Mouse (Mus musculus) intestine, postnatal 0 days (tissue): ENCODE measurements around the gene Ntng2. TPM values are rescaled to one million over a fixed set of nuclear protein-coding genes. Genes with fewer than 3 reads are reported as not detected.
A peak's percentile ranks its signal among the peaks of the same experiment; 100 is the strongest.

Source experiments
- ATAC-seq: fragments of 200-750 bp; cut with Nextera tagmentation; 2 replicates; pipeline ENCODE4 v1.8.0; 2017; ENCODE audit warnings: mild to moderate bottlenecking, moderate TSS enrichment, moderate library complexity
- H3K27ac ChIP-seq: fragments of 300-500 bp; sonication (generic); 2 replicates; pipeline ENCODE4 v1.5.1; 2014; ENCODE audit warnings: mild to moderate bottlenecking, low read depth, low read length, moderate library complexity
- H3K27me3 ChIP-seq: fragments of 300-500 bp; sonication (generic); replicated peaks from 2 replicates; pipeline ENCODE4 v1.6.1; 2014; ENCODE audit warnings: low read length, mixed read lengths; ENCODE audit not compliant: control insufficient read depth, insufficient read depth
- H3K36me3 ChIP-seq: fragments of 300-500 bp; sonication (generic); 2 replicates; pipeline ENCODE4 v1.6.1; 2014; ENCODE audit warnings: mild to moderate bottlenecking, moderate library complexity; ENCODE audit not compliant: control insufficient read depth, insufficient read depth
- H3K4me1 ChIP-seq: fragments of 300-500 bp; sonication (generic); replicated peaks from 2 replicates; pipeline ENCODE4 v1.6.1; 2014; ENCODE audit warnings: antibody characterized with exemption, low read length, mixed read lengths; ENCODE audit not compliant: control insufficient read depth, insufficient read depth
- H3K4me2 ChIP-seq: fragments of 300-500 bp; sonication (generic); replicated peaks from 2 replicates; pipeline ENCODE4 v1.6.1; 2014; ENCODE audit warnings: low read depth, mild to moderate bottlenecking, moderate library complexity
- H3K4me3 ChIP-seq: fragments of 300-500 bp; sonication (generic); 2 replicates; pipeline ENCODE4 v1.5.1; 2014; ENCODE audit warnings: low read depth, low read length
- H3K9ac ChIP-seq: fragments of 300-500 bp; sonication (generic); 2 replicates; pipeline ENCODE4 v1.6.1; 2014; ENCODE audit warnings: mild to moderate bottlenecking, low read depth, low read length
- H3K9me3 ChIP-seq: fragments of 300-500 bp; sonication (generic); 2 replicates; pipeline ENCODE4 v1.6.1; 2016; ENCODE audit warnings: mixed run types; ENCODE audit not compliant: control insufficient read depth
- CTCF ChIP-seq: sonication (generic); IDR thresholded peaks from 2 replicates; pipeline ENCODE4 v1.5.1; 2016; ENCODE audit warnings: low read depth, mild to moderate bottlenecking, control low read depth, antibody characterized with exemption, moderate library complexity
- WGBS: fragments of 180-500 bp; shearing (Covaris S2); extraction: QIAGEN DNeasy Blood & Tissue Kit; methylation state at CpG from one replicate; pipeline ENCODE4 v1.1.7; 2014; 5-methylcytosine and 5-hydroxymethylcytosine counted together
- polyA plus RNA-seq: library from polyadenylated mRNA; unstranded; fragments of >200 nt; fragmentation: Nextera tagmentation; extraction: Ambion mirVana; gene quantifications from 2 replicates; pipeline ENCODE4 v1.2.1, GENCODE M21; 2015

Gene Ntng2
- polyA plus RNA-seq, 1 experiment from 2014 or later = 0.21 TPM

DNA sequence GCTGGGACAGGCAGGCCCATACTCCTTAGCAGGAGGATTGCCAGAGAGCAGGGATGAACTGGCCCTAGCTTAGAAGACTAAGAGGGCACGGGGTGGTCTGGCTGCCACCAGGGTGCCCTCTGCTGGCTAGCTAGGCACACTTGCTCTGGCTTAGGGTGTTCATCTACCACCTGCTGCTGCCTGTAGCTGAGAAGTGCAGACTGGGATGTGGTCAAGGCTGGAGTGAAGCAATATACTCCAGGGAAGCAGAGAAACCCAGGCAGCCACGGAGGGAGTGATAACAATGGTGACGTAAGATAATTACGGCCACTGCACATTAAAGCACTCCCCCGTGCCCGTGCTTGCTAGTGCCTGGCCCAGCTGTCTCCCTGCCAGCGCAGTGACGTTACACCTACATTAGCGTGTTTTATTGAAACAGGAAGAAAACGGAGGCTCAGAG lies 7.4 kb downstream of the Ntng2 start:
- Histone ChIP-seq H3K9ac (no peak overlapping the region), H3K4me2 (no peak overlapping the region), H3K27ac (no peak overlapping the region), H3K36me3 (no peaks in the 10 kb centered on the region), H3K9me3 (no peaks in the 10 kb centered on the region), H3K27me3 (peaks cover 36% of the 10 kb centered on the region), H3K4me1 (no peaks in the 10 kb centered on the region), H3K4me3 (no peak overlapping the region)
- peak; percentile 59 for ATAC-seq
- 26% methylated on average over 10 of the region's 10 CpGs for WGBS
- peak; percentile 65 for TF ChIP-seq CTCF

DNA sequence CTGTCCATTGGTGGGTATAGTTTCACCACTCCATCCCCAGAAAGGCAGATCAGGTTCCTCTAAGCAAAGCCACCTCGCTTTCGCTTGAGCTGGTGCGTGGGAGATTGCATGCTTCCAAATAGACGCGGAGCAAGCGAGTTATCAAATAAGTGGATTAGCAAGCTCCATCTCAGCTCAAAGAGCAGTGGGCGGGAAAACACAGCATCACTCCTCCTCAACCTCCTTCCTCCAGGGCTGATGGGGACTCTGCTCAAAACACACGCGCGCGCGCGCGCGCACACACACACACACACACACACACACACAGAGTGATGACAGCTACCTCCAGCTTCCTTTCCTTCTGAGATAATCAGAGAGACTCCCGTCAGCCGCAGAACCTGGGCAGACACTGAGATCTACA lies 13.5 kb downstream of the Ntng2 start:
- H3K36me3 ChIP-seq = no peaks in the 10 kb centered on the region
- H3K27ac ChIP-seq = no peak overlapping the region
- no peaks in the 10 kb centered on the region for H3K4me1 ChIP-seq
- 61% methylated on average over 17 of the region's 17 CpGs for WGBS
- ATAC-seq = no peak
- H3K27me3 ChIP-seq = peaks cover 10% of the 10 kb centered on the region; the same call in 1 of the 2 replicates
- no peak overlapping the region for H3K9ac ChIP-seq
- H3K4me3 ChIP-seq = no peak overlapping the region
- TF ChIP-seq CTCF = no peak
- no peak overlapping the region for H3K4me2 ChIP-seq
- H3K9me3 ChIP-seq = no peaks in the 10 kb centered on the region

- ATAC-seq = 0 out of 2 replicates have a peak, but pooled peaks have one; percentile 51
Measured at GRCm38 (mm10) chr2:29237623-29238022, 15.2 kb downstream of the Ntng2 start.

GRCm38 (mm10) chr2:29235811-29236210 lies 17.0 kb downstream of the Ntng2 start:
- H3K36me3 ChIP-seq = no peaks in the 10 kb centered on the region
- no peak overlapping the region for H3K4me3 ChIP-seq
- TF ChIP-seq CTCF = no peak
- H3K27ac ChIP-seq = no peak overlapping the region
- 84% methylated on average over 7 of the region's 7 CpGs for WGBS
- H3K27me3 ChIP-seq = peaks cover 10% of the 10 kb centered on the region; the same call in 1 of the 2 replicates
- no peak for ATAC-seq
- no peak overlapping the region for H3K4me2 ChIP-seq
- H3K4me1 ChIP-seq = no peaks in the 10 kb centered on the region
- no peak overlapping the region for H3K9ac ChIP-seq
- H3K9me3 ChIP-seq = no peaks in the 10 kb centered on the region

More at GRCm38 (mm10) chr2:29237623-29238022, 15.2 kb downstream of the Ntng2 start:
- Histone ChIP-seq H3K9me3 (no peaks in the 10 kb centered on the region), H3K4me2 (no peak overlapping the region), H3K4me1 (no peaks in the 10 kb centered on the region), H3K27me3 (peaks cover 10% of the 10 kb centered on the region; the same call in 1 of the 2 replicates), H3K36me3 (no peaks in the 10 kb centered on the region), H3K9ac (no peak overlapping the region), H3K27ac (no peak overlapping the region), H3K4me3 (no peak overlapping the region)
- WGBS = 18% methylated on average over 4 of the region's 4 CpGs
- TF ChIP-seq CTCF = peak; percentile 84

DNA sequence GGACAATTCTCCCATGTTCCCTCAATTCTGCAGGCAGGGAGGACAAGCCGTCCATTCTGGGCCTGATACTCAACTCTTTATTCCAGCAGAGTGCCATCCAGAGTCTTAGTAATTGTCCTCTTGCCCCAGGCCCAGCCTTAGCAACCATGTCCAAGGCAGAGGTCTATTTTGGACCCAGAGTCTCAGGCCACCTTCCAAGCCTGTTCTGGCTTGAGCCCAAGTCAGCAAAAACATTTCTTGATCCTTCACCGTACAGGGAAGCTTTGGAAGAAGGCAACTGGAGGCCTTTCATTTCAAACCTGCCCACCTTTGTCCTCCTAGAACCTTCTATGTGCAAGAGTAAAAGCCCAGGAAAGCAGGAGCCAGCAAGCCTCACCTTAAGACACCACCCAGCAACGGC lies 17.8 kb downstream of the Ntng2 start:
- Histone ChIP-seq H3K36me3 (no peaks in the 10 kb centered on the region), H3K27me3 (peaks cover 10% of the 10 kb centered on the region; the same call in 1 of the 2 replicates), H3K9ac (no peak overlapping the region), H3K4me3 (no peak overlapping the region), H3K9me3 (no peaks in the 10 kb centered on the region), H3K27ac (no peak overlapping the region), H3K4me1 (no peaks in the 10 kb centered on the region), H3K4me2 (no peak overlapping the region)
- no peak for ATAC-seq
- no peak for TF ChIP-seq CTCF
- WGBS = 74% methylated on average over 3 of the region's 3 CpGs

GRCm38 (mm10) chr2:29234002-29234401 lies 18.8 kb downstream of the Ntng2 start:
- no peak for TF ChIP-seq CTCF
- no peak for ATAC-seq
- 75% methylated on average over 4 of the region's 4 CpGs for WGBS
- Histone ChIP-seq H3K4me3 (no peak overlapping the region), H3K4me2 (no peak overlapping the region), H3K9me3 (no peaks in the 10 kb centered on the region), H3K27ac (no peak overlapping the region), H3K36me3 (no peaks in the 10 kb centered on the region), H3K9ac (no peak overlapping the region), H3K27me3 (0 out of 2 replicates have a peak, but pooled peaks cover 5% of the 10 kb centered on the region), H3K4me1 (no peaks in the 10 kb centered on the region)
